Mouse (Mus musculus): ENCODE data around the gene Cd48.
A peak's percentile ranks its signal among the peaks of the same experiment; 100 is the strongest.

GRCm38 (mm10) chr1:171658561-171658991 lies 23.2 kb upstream of the Cd48 start:
- peak; percentile 53 for TF ChIP-seq CTCF (IDR thresholded peaks at IDR 0.05; ENCODE audit: extremely low read depth, insufficient read depth, low read length)
- TF ChIP-seq POLR2A (IDR thresholded peaks at IDR 0.05; ENCODE audit: extremely low read depth, insufficient read depth, low read length) = no peak
